Mouse (Mus musculus) liver, embryonic 13.5 days (tissue): ENCODE measurements around the gene Cpd. TPM values are rescaled to one million over a fixed set of nuclear protein-coding genes. Genes with fewer than 3 reads are reported as not detected.
A peak's percentile ranks its signal among the peaks of the same experiment; 100 is the strongest.

ENCODE experiments used
- ATAC-seq: fragments of 200-750 bp; cut with Nextera tagmentation; 2 replicates; pipeline ENCODE4 v1.8.0; 2017; ENCODE audit warnings: low read depth, mild to moderate bottlenecking, moderate number of reproducible peaks, moderate library complexity
- DNase-seq: peaks from one replicate; pipeline ENCODE4 v3.0.0; 2022
- H3K27ac ChIP-seq: fragments of 300-500 bp; sonication (generic); 2 replicates; pipeline ENCODE4 v1.5.1; 2015; ENCODE audit warnings: moderate library complexity, mild to moderate bottlenecking, inconsistent platforms
- H3K27me3 ChIP-seq: fragments of 300-500 bp; sonication (generic); 2 replicates; pipeline ENCODE4 v1.6.1; 2015; ENCODE audit warnings: mild to moderate bottlenecking, inconsistent platforms
- H3K36me3 ChIP-seq: fragments of 300-500 bp; sonication (generic); 2 replicates; pipeline ENCODE4 v1.6.1; 2015; ENCODE audit warnings: mild to moderate bottlenecking, inconsistent platforms
- H3K4me1 ChIP-seq: fragments of 300-500 bp; sonication (generic); replicated peaks from 2 replicates; pipeline ENCODE4 v1.6.1; 2015; ENCODE audit warnings: inconsistent platforms
- H3K4me2 ChIP-seq: fragments of 300-500 bp; sonication (generic); 2 replicates; pipeline ENCODE4 v1.6.1; 2015; ENCODE audit warnings: inconsistent platforms, mild to moderate bottlenecking, moderate library complexity
- H3K4me3 ChIP-seq: fragments of 300-500 bp; sonication (generic); replicated peaks from 2 replicates; pipeline ENCODE4 v1.5.1; 2015; ENCODE audit warnings: mild to moderate bottlenecking, inconsistent platforms
- H3K9ac ChIP-seq: fragments of 300-500 bp; sonication (generic); 2 replicates; pipeline ENCODE4 v1.6.1; 2015; ENCODE audit warnings: mild to moderate bottlenecking, inconsistent platforms
- H3K9me3 ChIP-seq: fragments of 300-500 bp; sonication (generic); replicated peaks from 2 replicates; pipeline ENCODE4 v1.6.1; 2016; ENCODE audit warnings: inconsistent platforms
- WGBS: fragments of 180-500 bp; shearing (Covaris S2); methylation state at CpG from one replicate; pipeline ENCODE4 v1.1.7; 2015; ENCODE audit not compliant: insufficient replicate concordance; 5-methylcytosine and 5-hydroxymethylcytosine counted together
- polyA plus RNA-seq: library from polyadenylated mRNA; unstranded; fragments of >200 nt; fragmentation: Nextera tagmentation; extraction: Ambion mirVana; gene quantifications from 2 replicates; pipeline ENCODE4 v1.2.1, GENCODE M21; 2015

The Cpd gene
- polyA plus RNA-seq, 1 experiment from 2014 or later, result 4.8 TPM

DNA sequence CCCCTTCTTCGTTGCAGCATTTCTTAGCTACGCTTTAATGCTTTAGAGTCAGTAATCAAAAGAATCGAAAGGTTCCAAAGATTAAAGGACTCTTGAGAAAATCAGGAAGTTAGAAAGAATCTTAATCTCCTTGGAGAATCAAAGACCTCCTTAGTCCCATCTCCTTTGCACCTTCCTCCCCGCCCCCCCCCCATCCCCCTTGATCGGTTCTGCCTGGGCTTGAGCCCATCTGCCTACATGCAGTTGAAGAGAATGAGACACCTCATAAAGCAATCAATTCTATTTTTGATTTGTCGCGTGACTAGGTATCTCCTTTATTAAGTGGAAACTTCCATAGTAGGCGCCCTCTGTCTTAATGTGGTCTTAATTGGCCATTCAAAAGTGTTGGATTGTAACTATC lies 536 bp upstream of the Cpd start:
- DNase-seq (no peak), ATAC-seq (no peak)
- Histone ChIP-seq H3K9ac (peak overlapping the region; percentile 94), H3K27ac (no peak overlapping the region), H3K9me3 (no peaks in the 10 kb centered on the region), H3K4me3 (peak overlapping the region; percentile 93), H3K27me3 (peaks cover 13% of the 10 kb centered on the region; the same call in 1 of the 2 replicates), H3K4me2 (peak overlapping the region; percentile 99), H3K36me3 (no peaks in the 10 kb centered on the region), H3K4me1 (peaks cover 43% of the 10 kb centered on the region)
- WGBS, result 14% methylated on average over 8 of the region's 8 CpGs

DNA sequence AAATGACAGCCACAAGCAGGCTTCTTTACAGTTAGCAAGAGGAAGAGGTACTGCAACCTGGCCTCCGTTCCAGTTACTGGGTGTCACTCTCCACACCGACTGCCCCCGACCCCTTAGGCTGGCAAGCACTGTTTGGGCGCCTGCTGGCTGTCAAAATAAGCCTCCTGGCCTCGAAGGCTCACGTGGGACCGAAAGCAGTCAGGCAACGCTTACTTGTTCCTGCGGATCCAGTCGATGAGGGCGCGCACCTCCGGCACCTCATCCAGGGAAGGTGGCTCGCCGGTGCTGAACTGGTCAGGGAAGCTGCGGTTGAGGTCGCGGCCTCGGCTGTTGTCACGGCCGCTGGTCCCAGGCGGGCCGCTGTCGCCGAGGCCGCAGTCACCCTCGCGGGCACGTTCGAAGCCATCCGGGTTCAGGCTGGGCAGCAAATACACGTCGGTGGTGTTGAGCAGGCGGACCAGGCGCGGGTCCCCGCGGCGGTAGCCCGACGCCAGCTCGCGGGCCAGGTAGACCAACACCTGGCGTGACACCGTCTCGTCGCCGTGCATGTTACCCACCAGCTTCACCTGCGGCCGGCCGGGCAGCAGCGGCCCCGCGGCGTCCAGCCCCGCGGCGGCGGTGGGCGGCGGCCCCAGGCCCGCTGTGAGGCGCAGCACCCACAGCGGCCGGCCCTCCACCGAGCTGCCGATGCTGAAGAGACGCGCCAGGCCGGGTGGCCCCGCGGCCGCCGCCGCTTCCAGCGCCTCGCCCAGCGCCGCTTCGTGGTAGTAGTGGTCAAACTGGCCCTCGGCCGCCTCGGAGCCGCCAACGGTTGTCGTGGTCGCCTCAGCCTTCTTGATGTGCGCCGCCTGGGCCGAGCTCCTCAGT lies 574 bp downstream of the Cpd start:
- H3K9ac ChIP-seq, result peak overlapping the region; percentile 94
- ATAC-seq (peak; percentile 70), DNase-seq (no peak)
- H3K36me3 ChIP-seq, result no peaks in the 10 kb centered on the region
- peak overlapping the region; percentile 74 for H3K27ac ChIP-seq
- peak overlapping the region; percentile 99 for H3K4me2 ChIP-seq
- H3K4me1 ChIP-seq, result peaks cover 51% of the 10 kb centered on the region
- H3K9me3 ChIP-seq, result no peaks in the 10 kb centered on the region
- peak overlapping the region; percentile 93 for H3K4me3 ChIP-seq
- WGBS, result under 1% methylated on average over 90 of the region's 90 CpGs
- peaks cover 13% of the 10 kb centered on the region; the same call in 1 of the 2 replicates for H3K27me3 ChIP-seq

- peak overlapping the region; percentile 74 for H3K27ac ChIP-seq
- peak overlapping the region; percentile 99 for H3K4me2 ChIP-seq
- H3K36me3 ChIP-seq, result no peaks in the 10 kb centered on the region
- H3K9me3 ChIP-seq, result no peaks in the 10 kb centered on the region
- H3K4me3 ChIP-seq, result peak overlapping the region; percentile 93
- peaks cover 13% of the 10 kb centered on the region; the same call in 1 of the 2 replicates for H3K27me3 ChIP-seq
- DNase-seq (no peak), ATAC-seq (no peak)
- WGBS, result 22% methylated on average over 15 of the region's 15 CpGs
- H3K4me1 ChIP-seq, result peaks cover 57% of the 10 kb centered on the region
- peak overlapping the region; percentile 94 for H3K9ac ChIP-seq
Measured at GRCm38 (mm10) chr11:76845275-76845980, 1.4 kb downstream of the Cpd start.

GRCm38 (mm10) chr11:76838573-76838972 lies 8.2 kb downstream of the Cpd start:
- Histone ChIP-seq H3K4me2 (peak overlapping the region; percentile 38; the same call in 1 of the 2 replicates), H3K4me3 (no peak overlapping the region), H3K36me3 (peaks cover 11% of the 10 kb centered on the region), H3K27ac (no peak overlapping the region), H3K9me3 (no peaks in the 10 kb centered on the region), H3K9ac (no peak overlapping the region), H3K27me3 (no peaks in the 10 kb centered on the region), H3K4me1 (peaks cover 74% of the 10 kb centered on the region)
- ATAC-seq (peak; percentile 84), DNase-seq (peak; percentile 69)
- 14% methylated on average over 4 of the region's 4 CpGs for WGBS

DNA sequence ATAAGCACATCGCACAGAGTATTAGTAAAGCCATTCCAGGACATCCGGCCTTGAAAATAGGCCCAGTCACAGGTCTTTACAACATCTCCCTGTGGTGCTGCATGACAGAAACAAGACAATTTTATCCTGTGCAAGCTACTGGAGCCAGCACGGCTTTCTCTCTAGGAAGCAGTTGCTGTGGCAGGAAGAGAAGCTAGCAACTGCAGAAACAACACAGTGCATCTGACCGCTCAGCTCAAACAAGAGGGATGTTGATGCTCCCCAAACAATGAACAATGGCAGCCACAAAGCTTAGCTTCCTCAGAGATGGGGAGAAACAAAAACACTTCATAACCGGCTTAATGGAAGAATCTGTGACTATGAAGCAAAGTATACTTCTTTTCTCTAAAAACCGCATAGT lies 10.5 kb downstream of the Cpd start:
- H3K27me3 ChIP-seq, result no peaks in the 10 kb centered on the region
- no peak overlapping the region for H3K4me3 ChIP-seq
- no peaks in the 10 kb centered on the region for H3K9me3 ChIP-seq
- peak overlapping the region; percentile 37 for H3K4me2 ChIP-seq
- H3K36me3 ChIP-seq, result peaks cover 11% of the 10 kb centered on the region
- peak overlapping the region; percentile 61 for H3K27ac ChIP-seq
- peaks cover 56% of the 10 kb centered on the region for H3K4me1 ChIP-seq
- H3K9ac ChIP-seq, result peak overlapping the region; percentile 30; the same call in 1 of the 2 replicates
- ATAC-seq, result no peak
- WGBS, result 68% methylated on average over 6 of the region's 6 CpGs
- DNase-seq, result no peak

DNA sequence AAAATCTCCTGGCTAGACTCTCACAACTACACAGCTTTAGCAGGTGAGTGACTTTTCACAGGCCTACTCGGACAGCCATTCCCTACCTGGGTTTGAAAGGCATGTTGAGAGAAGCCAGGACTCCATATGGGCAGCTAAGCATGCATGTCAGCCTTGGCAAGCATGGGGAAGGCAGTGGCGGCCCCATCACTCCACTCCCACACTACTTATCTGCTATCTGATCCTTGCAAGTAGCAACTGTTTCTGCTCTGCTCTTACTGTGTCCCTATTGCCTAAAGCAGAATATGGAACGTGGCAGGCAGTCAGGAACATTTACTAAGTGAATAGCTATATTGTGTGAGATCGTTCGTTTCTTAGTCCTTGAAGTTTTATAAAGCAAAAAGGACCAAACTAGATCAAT lies 10.9 kb downstream of the Cpd start:
- H3K9me3 ChIP-seq, result no peaks in the 10 kb centered on the region
- 46% methylated on average over 5 of the region's 5 CpGs for WGBS
- peaks cover 54% of the 10 kb centered on the region for H3K4me1 ChIP-seq
- no peak overlapping the region for H3K4me3 ChIP-seq
- peak; percentile 80 for ATAC-seq
- H3K4me2 ChIP-seq, result peak overlapping the region; percentile 47
- DNase-seq, result no peak
- H3K36me3 ChIP-seq, result peaks cover 11% of the 10 kb centered on the region
- peak overlapping the region; percentile 30; the same call in 1 of the 2 replicates for H3K9ac ChIP-seq
- H3K27ac ChIP-seq, result peak overlapping the region; percentile 85
- H3K27me3 ChIP-seq, result no peaks in the 10 kb centered on the region

DNA sequence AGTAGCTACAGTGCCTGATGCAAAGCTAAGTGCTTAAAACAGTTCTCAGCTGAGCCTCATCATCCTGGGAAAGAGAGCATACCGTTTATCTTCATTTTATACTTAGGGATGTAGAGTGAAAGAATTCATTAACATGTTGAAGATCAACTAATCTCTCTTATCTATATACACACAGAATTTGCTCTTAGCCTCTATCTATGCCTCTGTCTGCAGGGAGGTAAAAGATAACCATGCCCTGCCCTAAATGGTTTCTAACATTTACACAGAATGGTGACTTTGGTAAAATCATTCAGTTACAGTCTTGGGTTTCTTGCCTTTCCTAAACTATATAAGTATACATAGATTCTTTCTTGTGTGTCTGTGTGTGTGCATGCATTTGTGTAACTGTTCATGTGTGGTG lies 12.2 kb downstream of the Cpd start:
- DNase-seq, result no peak
- H3K36me3 ChIP-seq, result peaks cover 10% of the 10 kb centered on the region
- no peaks in the 10 kb centered on the region for H3K27me3 ChIP-seq
- peak; percentile 75 for ATAC-seq
- H3K9ac ChIP-seq, result no peak overlapping the region
- peaks cover 42% of the 10 kb centered on the region for H3K4me1 ChIP-seq
- H3K27ac ChIP-seq, result peak overlapping the region; percentile 85
- H3K4me2 ChIP-seq, result peak overlapping the region; percentile 47
- no peaks in the 10 kb centered on the region for H3K9me3 ChIP-seq
- H3K4me3 ChIP-seq, result no peak overlapping the region
- 13% methylated on average over 1 of the region's 1 CpGs for WGBS

DNA sequence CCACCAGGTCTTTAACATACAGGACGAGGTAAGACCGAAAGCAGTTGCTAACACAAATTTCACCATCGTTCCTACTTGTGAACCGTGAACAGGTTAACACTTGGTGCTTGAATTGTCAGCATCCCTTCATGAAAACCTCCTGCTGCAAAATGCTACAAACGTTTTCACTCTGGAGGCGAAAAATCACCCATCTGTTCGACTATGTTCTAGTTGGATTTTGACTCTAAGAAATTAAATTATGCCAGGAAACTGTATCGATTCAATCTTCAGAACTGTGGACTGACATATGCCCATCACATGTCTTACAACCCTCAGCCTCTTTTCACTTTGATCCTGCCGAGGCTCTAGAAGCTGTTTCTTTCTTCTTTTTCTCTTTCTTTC lies 21.9 kb downstream of the Cpd start:
- H3K9ac ChIP-seq, result no peak overlapping the region
- WGBS, result 81% methylated on average over 9 of the region's 9 CpGs
- peaks cover 48% of the 10 kb centered on the region for H3K4me1 ChIP-seq
- no peak overlapping the region for H3K4me3 ChIP-seq
- no peaks in the 10 kb centered on the region for H3K9me3 ChIP-seq
- no peak for ATAC-seq
- no peak overlapping the region for H3K4me2 ChIP-seq
- no peak for DNase-seq
- H3K27ac ChIP-seq, result no peak overlapping the region
- no peaks in the 10 kb centered on the region for H3K27me3 ChIP-seq
- no peaks in the 10 kb centered on the region for H3K36me3 ChIP-seq

DNA sequence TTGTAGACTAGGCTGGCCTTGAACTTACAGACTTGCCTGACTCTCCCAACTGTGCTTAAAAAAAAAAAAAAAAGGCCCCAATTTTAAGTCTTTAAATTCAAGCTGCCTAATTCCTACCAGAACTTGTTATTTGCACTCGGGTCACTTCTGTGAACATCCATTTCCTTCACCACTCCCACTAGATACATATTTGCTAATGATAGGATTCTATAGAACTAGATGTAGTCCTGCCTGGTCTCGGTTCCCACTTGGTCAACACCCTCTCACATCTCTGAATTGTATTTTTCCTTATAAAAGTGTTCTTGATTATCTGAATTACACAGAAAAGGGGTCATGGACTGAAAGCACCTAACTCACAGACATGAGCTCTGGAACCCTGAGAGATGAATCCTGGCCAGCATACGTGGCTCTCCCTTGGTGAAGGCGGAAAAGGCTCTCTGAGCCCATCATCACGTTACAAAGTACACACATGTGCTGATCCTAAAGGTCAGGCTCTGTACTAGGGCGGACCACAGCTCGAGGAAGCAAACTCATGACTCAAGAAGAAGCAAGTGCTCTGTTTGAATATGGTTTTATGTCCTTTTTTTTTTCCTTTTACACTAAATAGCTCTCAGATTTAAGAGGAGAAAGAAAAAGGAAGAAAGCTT lies 22.5 kb downstream of the Cpd start:
- H3K9ac ChIP-seq, result no peak overlapping the region
- H3K9me3 ChIP-seq, result no peaks in the 10 kb centered on the region
- H3K4me3 ChIP-seq, result no peak overlapping the region
- 77% methylated on average over 7 of the region's 7 CpGs for WGBS
- no peak for ATAC-seq
- no peak for DNase-seq
- no peak overlapping the region for H3K27ac ChIP-seq
- no peaks in the 10 kb centered on the region for H3K36me3 ChIP-seq
- no peak overlapping the region for H3K4me2 ChIP-seq
- H3K4me1 ChIP-seq, result peaks cover 48% of the 10 kb centered on the region
- no peaks in the 10 kb centered on the region for H3K27me3 ChIP-seq

- ATAC-seq, result no peak
- Histone ChIP-seq H3K4me1 (peaks cover 48% of the 10 kb centered on the region), H3K9me3 (no peaks in the 10 kb centered on the region), H3K4me3 (no peak overlapping the region), H3K4me2 (no peak overlapping the region), H3K9ac (no peak overlapping the region), H3K27me3 (no peaks in the 10 kb centered on the region), H3K27ac (no peak overlapping the region), H3K36me3 (no peaks in the 10 kb centered on the region)
- DNase-seq, result no peak
- WGBS, result 80% methylated on average over 3 of the region's 3 CpGs
Measured at GRCm38 (mm10) chr11:76823641-76824040, 23.2 kb downstream of the Cpd start.

DNA sequence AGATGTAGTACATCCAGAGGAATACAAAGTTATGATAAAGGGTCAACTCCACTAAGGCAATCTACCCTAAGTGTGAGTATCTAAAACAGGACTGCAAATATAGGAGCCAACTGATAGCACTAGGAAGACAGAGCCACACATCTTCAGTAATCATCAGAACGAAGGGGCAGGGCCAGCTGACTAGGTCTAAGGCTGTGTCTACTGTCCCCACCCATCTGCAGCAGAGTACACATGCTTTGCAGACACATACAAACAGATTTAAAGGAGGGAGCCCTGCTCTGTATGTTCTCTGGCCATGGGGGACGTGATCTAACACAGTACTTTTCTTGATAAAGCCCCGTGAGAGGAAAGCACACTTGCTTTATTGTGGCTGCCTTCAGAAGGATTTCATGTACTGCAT lies 25.5 kb downstream of the Cpd start:
- 25% methylated on average over 3 of the region's 3 CpGs for WGBS
- H3K36me3 ChIP-seq, result 0 out of 2 replicates have a peak, but pooled peaks cover 5% of the 10 kb centered on the region
- H3K4me2 ChIP-seq, result no peak overlapping the region
- ATAC-seq (peak; percentile 97), DNase-seq (no peak)
- peaks cover 48% of the 10 kb centered on the region for H3K4me1 ChIP-seq
- no peak overlapping the region for H3K4me3 ChIP-seq
- peak overlapping the region; percentile 19; the same call in 1 of the 2 replicates for H3K27ac ChIP-seq
- H3K9ac ChIP-seq, result no peak overlapping the region
- H3K27me3 ChIP-seq, result no peaks in the 10 kb centered on the region
- no peaks in the 10 kb centered on the region for H3K9me3 ChIP-seq
